Mouse (Mus musculus) heart, embryonic 16.5 days (tissue): ENCODE data around the gene Arhgap8. TPM values are rescaled to one million over a fixed set of nuclear protein-coding genes. Genes with fewer than 3 reads are reported as not detected.

Source experiments
- ATAC-seq: fragments of 200-750 bp; cut with Nextera tagmentation; replicated peaks from 2 replicates; pipeline ENCODE4 v1.8.0; 2017; ENCODE audit warnings: moderate number of reproducible peaks; ENCODE audit not compliant: insufficient read depth, low FRiP score; ENCODE audit errors: extremely low read depth
- H3K27ac ChIP-seq: fragments of 300-500 bp; sonication (generic); 2 replicates; pipeline ENCODE4 v1.5.1; 2014; ENCODE audit warnings: mild to moderate bottlenecking, low read length, control low read depth, moderate library complexity
- H3K27me3 ChIP-seq: fragments of 300-500 bp; sonication (generic); 2 replicates; pipeline ENCODE4 v1.6.1; 2014; ENCODE audit warnings: low read length, mixed read lengths; ENCODE audit not compliant: control insufficient read depth, insufficient read depth
- H3K36me3 ChIP-seq: fragments of 300-500 bp; sonication (generic); 2 replicates; pipeline ENCODE4 v1.6.1; 2014; ENCODE audit not compliant: control insufficient read depth, insufficient read depth
- H3K4me1 ChIP-seq: fragments of 300-500 bp; sonication (generic); 2 replicates; pipeline ENCODE4 v1.6.1; 2014; ENCODE audit warnings: low read length, mixed read lengths; ENCODE audit not compliant: control insufficient read depth, insufficient read depth
- H3K4me2 ChIP-seq: fragments of 300-500 bp; sonication (generic); 2 replicates; pipeline ENCODE4 v1.6.1; 2014; ENCODE audit warnings: low read depth, mild to moderate bottlenecking, control low read depth, low read length
- H3K4me3 ChIP-seq: fragments of 300-500 bp; sonication (generic); 2 replicates; pipeline ENCODE4 v1.5.1; 2014; ENCODE audit warnings: mild to moderate bottlenecking, control low read depth, low read length
- H3K9ac ChIP-seq: fragments of 300-500 bp; sonication (generic); 2 replicates; pipeline ENCODE4 v1.6.1; 2014; ENCODE audit warnings: low read length, control low read depth
- H3K9me3 ChIP-seq: fragments of 300-500 bp; sonication (generic); replicated peaks from 2 replicates; pipeline ENCODE4 v1.6.1; 2016; ENCODE audit warnings: low read length; ENCODE audit not compliant: control insufficient read depth
- WGBS: fragments of 180-500 bp; shearing (Covaris S2); extraction: QIAGEN DNeasy Blood & Tissue Kit; methylation state at CpG from one replicate; pipeline ENCODE4 v1.1.7; 2014; 5-methylcytosine and 5-hydroxymethylcytosine counted together
- polyA plus RNA-seq: library from polyadenylated mRNA; unstranded; fragments of >200 nt; fragmentation: Nextera tagmentation; extraction: Ambion mirVana; gene quantifications from 2 replicates; pipeline ENCODE4 v1.2.1, GENCODE M21; 2015

Arhgap8 gene
- polyA plus RNA-seq = 7.4 and 10.1 TPM in 2 replicates

- peak within 1 kb of the TSS; percentile 59 for H3K4me3 ChIP-seq
Observed at GRCm38 (mm10) chr15:84719791-84720190, at the start of gene Arhgap8. TSS of gene Arhgap8 (plus strand) at chr15:84720052.

GRCm38 (mm10) chr15:84670657-84671055 is 49.2 kb upstream of the Arhgap8 start:
- no peak overlapping the region for H3K27ac ChIP-seq
- no peaks in the 10 kb centered on the region for H3K9me3 ChIP-seq
- H3K9ac ChIP-seq = no peak overlapping the region
- no peak for ATAC-seq
- peaks cover 15% of the 10 kb centered on the region for H3K4me1 ChIP-seq
- H3K36me3 ChIP-seq = no peaks in the 10 kb centered on the region
- 79% methylated on average over 4 of the region's 4 CpGs for WGBS
- H3K27me3 ChIP-seq = no peaks in the 10 kb centered on the region
- no peak overlapping the region for H3K4me2 ChIP-seq
- H3K4me3 ChIP-seq = no peak overlapping the region

More at GRCm38 (mm10) chr15:84719791-84720190, at the start of gene Arhgap8:
- Histone ChIP-seq H3K9me3 (no peaks in the 10 kb centered on the region), H3K36me3 (no peaks in the 10 kb centered on the region), H3K27ac (peak within 1 kb of the TSS; percentile 33), H3K9ac (peak within 1 kb of the TSS; percentile 72), H3K4me2 (peak within 1 kb of the TSS; percentile 96), H3K4me1 (peaks cover 11% of the 10 kb centered on the region), H3K27me3 (no peaks in the 10 kb centered on the region; the same call in none of the 2 replicates)
- WGBS = 4% methylated on average over 23 of the region's 24 CpGs
- peak; percentile 69 for ATAC-seq

- 40% methylated on average over 9 of the region's 9 CpGs for WGBS
- Histone ChIP-seq H3K9me3 (no peaks in the 10 kb centered on the region), H3K36me3 (no peaks in the 10 kb centered on the region), H3K27ac (no peak overlapping the region), H3K27me3 (no peaks in the 10 kb centered on the region), H3K4me2 (no peak overlapping the region), H3K4me1 (peaks cover 15% of the 10 kb centered on the region), H3K9ac (no peak overlapping the region), H3K4me3 (no peak overlapping the region)
- no peak for ATAC-seq
Observed at GRCm38 (mm10) chr15:84671401-84672307, 48.2 kb upstream of the Arhgap8 start.

GRCm38 (mm10) chr15:84672308-84672615 is 47.6 kb upstream of the Arhgap8 start:
- H3K4me1 ChIP-seq = peaks cover 15% of the 10 kb centered on the region
- ATAC-seq = no peak
- H3K9me3 ChIP-seq = no peaks in the 10 kb centered on the region
- H3K9ac ChIP-seq = no peak overlapping the region
- no peaks in the 10 kb centered on the region for H3K27me3 ChIP-seq
- no peak overlapping the region for H3K27ac ChIP-seq
- H3K4me2 ChIP-seq = no peak overlapping the region
- WGBS = 75% methylated on average over 4 of the region's 4 CpGs
- H3K4me3 ChIP-seq = no peak overlapping the region
- no peaks in the 10 kb centered on the region for H3K36me3 ChIP-seq

- H3K4me2 ChIP-seq = no peak overlapping the region
- H3K9me3 ChIP-seq = no peaks in the 10 kb centered on the region
- no peak overlapping the region for H3K4me3 ChIP-seq
- no peaks in the 10 kb centered on the region for H3K27me3 ChIP-seq
- no peaks in the 10 kb centered on the region for H3K36me3 ChIP-seq
- peak; percentile 38; the same call in 1 of the 2 replicates for ATAC-seq
- 74% methylated on average over 3 of the region's 3 CpGs for WGBS
- H3K27ac ChIP-seq = no peak overlapping the region
- H3K4me1 ChIP-seq = peaks cover 15% of the 10 kb centered on the region
- no peak overlapping the region for H3K9ac ChIP-seq
Observed at GRCm38 (mm10) chr15:84672616-84673015, 47.2 kb upstream of the Arhgap8 start.

- H3K36me3 ChIP-seq = no peaks in the 10 kb centered on the region
- no peak overlapping the region for H3K27ac ChIP-seq
- no peak overlapping the region for H3K4me3 ChIP-seq
- peaks cover 8% of the 10 kb centered on the region for H3K4me1 ChIP-seq
- H3K27me3 ChIP-seq = no peaks in the 10 kb centered on the region
- no peak overlapping the region for H3K4me2 ChIP-seq
- 89% methylated on average over 11 of the region's 11 CpGs for WGBS
- no peaks in the 10 kb centered on the region for H3K9me3 ChIP-seq
- ATAC-seq = no peak
- no peak overlapping the region for H3K9ac ChIP-seq
Observed at GRCm38 (mm10) chr15:84674329-84675067, 45.4 kb upstream of the Arhgap8 start.

GRCm38 (mm10) chr15:84675317-84675716 is 44.5 kb upstream of the Arhgap8 start:
- H3K36me3 ChIP-seq = no peaks in the 10 kb centered on the region
- H3K27me3 ChIP-seq = no peaks in the 10 kb centered on the region
- H3K9me3 ChIP-seq = no peaks in the 10 kb centered on the region
- no peak overlapping the region for H3K9ac ChIP-seq
- WGBS = 65% methylated on average over 8 of the region's 8 CpGs
- H3K4me1 ChIP-seq = peaks cover 5% of the 10 kb centered on the region; the same call in 1 of the 2 replicates
- H3K4me2 ChIP-seq = no peak overlapping the region
- no peak overlapping the region for H3K4me3 ChIP-seq
- no peak for ATAC-seq
- no peak overlapping the region for H3K27ac ChIP-seq

GRCm38 (mm10) chr15:84677943-84678342 is 41.9 kb upstream of the Arhgap8 start:
- H3K9ac ChIP-seq = no peak overlapping the region
- no peaks in the 10 kb centered on the region for H3K27me3 ChIP-seq
- peaks cover 9% of the 10 kb centered on the region for H3K4me1 ChIP-seq
- no peak overlapping the region for H3K4me2 ChIP-seq
- no peaks in the 10 kb centered on the region for H3K36me3 ChIP-seq
- H3K27ac ChIP-seq = no peak overlapping the region
- 69% methylated on average over 11 of the region's 11 CpGs for WGBS
- no peak overlapping the region for H3K4me3 ChIP-seq
- no peaks in the 10 kb centered on the region for H3K9me3 ChIP-seq
- no peak for ATAC-seq

GRCm38 (mm10) chr15:84679090-84679489 is 40.8 kb upstream of the Arhgap8 start:
- Histone ChIP-seq H3K4me2 (no peak overlapping the region), H3K27me3 (no peaks in the 10 kb centered on the region), H3K4me3 (no peak overlapping the region), H3K36me3 (no peaks in the 10 kb centered on the region), H3K27ac (no peak overlapping the region), H3K9ac (no peak overlapping the region), H3K4me1 (peaks cover 9% of the 10 kb centered on the region), H3K9me3 (no peaks in the 10 kb centered on the region)
- 95% methylated on average over 4 of the region's 4 CpGs for WGBS
- ATAC-seq = no peak
